Mouse (Mus musculus): Measurements from ENCODE around the gene Vti1a. TPM values are rescaled to one million over a fixed set of nuclear protein-coding genes. Genes with fewer than 3 reads are reported as not detected.

Gene Vti1a
- polyA plus RNA-seq, 1 experiment from 2014 or later = 19.4 TPM

- Histone ChIP-seq H3K9ac (ENCODE audit: low read length) (no peak overlapping the region), H3K36me3 (ENCODE audit: control insufficient read depth, insufficient read depth, low read length) (no peaks in the 10 kb centered on the region), H3K4me2 (replicated peaks; ENCODE audit: low read depth) (no peak overlapping the region), H3K9me3 (ENCODE audit: control insufficient read depth, low read length) (no peaks in the 10 kb centered on the region), H3K27me3 (ENCODE audit: control insufficient read depth, insufficient read depth, low read length) (no peaks in the 10 kb centered on the region), H3K27ac (replicated peaks) (no peak overlapping the region), H3K4me3 (ENCODE audit: low read depth, low read length) (no peak overlapping the region), H3K4me1 (replicated peaks; ENCODE audit: control insufficient read depth, insufficient read depth) (no peaks in the 10 kb centered on the region)
- WGBS = 77% methylated on average over 6 of the region's 6 CpGs
- TF ChIP-seq EP300 (optimal IDR thresholded peaks at IDR 0.05) (no peak), CTCF (IDR thresholded peaks at IDR 0.05; ENCODE audit: low read depth) (no peak)
- no peak for ATAC-seq (ENCODE audit: low FRiP score, low TSS enrichment)
- DNase-seq (ENCODE audit: low spot score) = no peak
These were observed 324.2 kb downstream of the Vti1a start for GRCm38 (mm10) chr19:55640251-55640650.

- no peak for ATAC-seq (ENCODE audit: low FRiP score, low TSS enrichment)
- Histone ChIP-seq H3K4me2 (replicated peaks; ENCODE audit: low read depth) (no peak overlapping the region), H3K27ac (replicated peaks) (no peak overlapping the region), H3K4me3 (ENCODE audit: low read depth, low read length) (no peak overlapping the region), H3K9ac (ENCODE audit: low read length) (no peak overlapping the region), H3K4me1 (replicated peaks; ENCODE audit: control insufficient read depth, insufficient read depth) (no peaks in the 10 kb centered on the region), H3K27me3 (ENCODE audit: control insufficient read depth, insufficient read depth, low read length) (no peaks in the 10 kb centered on the region), H3K9me3 (ENCODE audit: control insufficient read depth, low read length) (no peaks in the 10 kb centered on the region), H3K36me3 (ENCODE audit: control insufficient read depth, insufficient read depth, low read length) (no peaks in the 10 kb centered on the region)
- 76% methylated on average over 2 of the region's 2 CpGs for WGBS
- TF ChIP-seq EP300 (optimal IDR thresholded peaks at IDR 0.05) = no peak
- TF ChIP-seq CTCF (IDR thresholded peaks at IDR 0.05; ENCODE audit: low read depth) = no peak
- DNase-seq (ENCODE audit: low spot score) = no peak
These were observed 325.8 kb downstream of the Vti1a start for GRCm38 (mm10) chr19:55641891-55642290.

GRCm38 (mm10) chr19:55642361-55642760, 326.3 kb downstream of the Vti1a start:
- no peak for TF ChIP-seq CTCF (IDR thresholded peaks at IDR 0.05; ENCODE audit: low read depth)
- no peak for TF ChIP-seq EP300 (optimal IDR thresholded peaks at IDR 0.05)
- Histone ChIP-seq H3K27me3 (ENCODE audit: control insufficient read depth, insufficient read depth, low read length) (no peaks in the 10 kb centered on the region), H3K36me3 (ENCODE audit: control insufficient read depth, insufficient read depth, low read length) (no peaks in the 10 kb centered on the region), H3K4me2 (replicated peaks; ENCODE audit: low read depth) (no peak overlapping the region), H3K9ac (ENCODE audit: low read length) (no peak overlapping the region), H3K4me3 (ENCODE audit: low read depth, low read length) (no peak overlapping the region), H3K4me1 (replicated peaks; ENCODE audit: control insufficient read depth, insufficient read depth) (no peaks in the 10 kb centered on the region), H3K9me3 (ENCODE audit: control insufficient read depth, low read length) (no peaks in the 10 kb centered on the region), H3K27ac (replicated peaks) (no peak overlapping the region)
- DNase-seq (ENCODE audit: low spot score) (no peak), ATAC-seq (ENCODE audit: low FRiP score, low TSS enrichment) (no peak)
- 74% methylated on average over 11 of the region's 11 CpGs for WGBS

- Histone ChIP-seq H3K9me3 (ENCODE audit: control insufficient read depth, low read length) (no peaks in the 10 kb centered on the region), H3K9ac (ENCODE audit: low read length) (peak overlapping the region; percentile 32), H3K4me2 (replicated peaks; ENCODE audit: low read depth) (peak overlapping the region; percentile 53), H3K4me1 (replicated peaks; ENCODE audit: control insufficient read depth, insufficient read depth) (no peaks in the 10 kb centered on the region), H3K4me3 (ENCODE audit: low read depth, low read length) (peak overlapping the region; percentile 47), H3K27me3 (ENCODE audit: control insufficient read depth, insufficient read depth, low read length) (no peaks in the 10 kb centered on the region), H3K27ac (replicated peaks) (peak overlapping the region; percentile 19), H3K36me3 (ENCODE audit: control insufficient read depth, insufficient read depth, low read length) (no peaks in the 10 kb centered on the region)
- ATAC-seq (ENCODE audit: low FRiP score, low TSS enrichment) (peak; percentile 79), DNase-seq (ENCODE audit: low spot score) (peak; percentile 58)
- TF ChIP-seq EP300 (optimal IDR thresholded peaks at IDR 0.05) = no peak
- TF ChIP-seq CTCF (IDR thresholded peaks at IDR 0.05; ENCODE audit: low read depth) = no peak
- WGBS = 12% methylated on average over 13 of the region's 14 CpGs
These were observed 327.3 kb downstream of the Vti1a start for GRCm38 (mm10) chr19:55643288-55643901.

GRCm38 (mm10) chr19:55643931-55644330, 327.8 kb downstream of the Vti1a start:
- Histone ChIP-seq H3K9ac (ENCODE audit: low read length) (0 out of 2 replicates have a peak overlapping the region, but pooled peaks have one; percentile 32), H3K9me3 (ENCODE audit: control insufficient read depth, low read length) (no peaks in the 10 kb centered on the region), H3K27me3 (ENCODE audit: control insufficient read depth, insufficient read depth, low read length) (no peaks in the 10 kb centered on the region), H3K36me3 (ENCODE audit: control insufficient read depth, insufficient read depth, low read length) (no peaks in the 10 kb centered on the region), H3K4me1 (replicated peaks; ENCODE audit: control insufficient read depth, insufficient read depth) (no peaks in the 10 kb centered on the region), H3K4me2 (replicated peaks; ENCODE audit: low read depth) (peak overlapping the region; percentile 53), H3K27ac (replicated peaks) (no peak overlapping the region), H3K4me3 (ENCODE audit: low read depth, low read length) (peak overlapping the region; percentile 47)
- no peak for TF ChIP-seq CTCF (IDR thresholded peaks at IDR 0.05; ENCODE audit: low read depth)
- TF ChIP-seq EP300 (optimal IDR thresholded peaks at IDR 0.05) = no peak
- 78% methylated on average over 13 of the region's 13 CpGs for WGBS
- ATAC-seq (ENCODE audit: low FRiP score, low TSS enrichment) (no peak), DNase-seq (ENCODE audit: low spot score) (no peak)

GRCm38 (mm10) chr19:55649363-55649762, 333.3 kb downstream of the Vti1a start:
- ATAC-seq (ENCODE audit: low FRiP score, low TSS enrichment) (no peak), DNase-seq (ENCODE audit: low spot score) (no peak)
- TF ChIP-seq CTCF (IDR thresholded peaks at IDR 0.05; ENCODE audit: low read depth) = no peak
- no peak for TF ChIP-seq EP300 (optimal IDR thresholded peaks at IDR 0.05)
- H3K9ac ChIP-seq (ENCODE audit: low read length) = no peak overlapping the region
- no peak overlapping the region for H3K4me2 ChIP-seq (replicated peaks; ENCODE audit: low read depth)
- H3K4me1 ChIP-seq (replicated peaks; ENCODE audit: control insufficient read depth, insufficient read depth) = no peaks in the 10 kb centered on the region
- H3K9me3 ChIP-seq (ENCODE audit: control insufficient read depth, low read length) = no peaks in the 10 kb centered on the region
- H3K27me3 ChIP-seq (ENCODE audit: control insufficient read depth, insufficient read depth, low read length) = no peaks in the 10 kb centered on the region
- H3K27ac ChIP-seq (replicated peaks) = no peak overlapping the region
- no peak overlapping the region for H3K4me3 ChIP-seq (ENCODE audit: low read depth, low read length)
- no peaks in the 10 kb centered on the region for H3K36me3 ChIP-seq (ENCODE audit: control insufficient read depth, insufficient read depth, low read length)
- 90% methylated on average over 10 of the region's 10 CpGs for WGBS

Data from stomach, postnatal 0 days (tissue).